Mouse (Mus musculus) G1E (cell line): ENCODE measurements around the gene Crtap.
"Not testable (repeated sequence)": the region's sequence is repeated elsewhere in the genome, so short reads cannot be mapped to it uniquely, and the experiment has no call there.

Source experiments
- CTCF ChIP-seq: IDR thresholded peaks from 2 replicates; pipeline ENCODE4 v1.5.1; 2012; ENCODE audit warnings: low read depth, low read length, inconsistent platforms, mixed read lengths
- GATA1 ChIP-seq: IDR thresholded peaks from 2 replicates; pipeline ENCODE4 v1.6.1; 2012; ENCODE audit warnings: borderline replicate concordance, low read length, inconsistent platforms, mixed read lengths
- POLR2AphosphoS5 ChIP-seq: IDR thresholded peaks from 2 replicates; pipeline ENCODE4 v1.6.1; 2012; ENCODE audit warnings: low read depth, low read length, inconsistent platforms; ENCODE audit not compliant: insufficient replicate concordance
- TAL1 ChIP-seq: conservative IDR thresholded peaks from 2 replicates; pipeline ENCODE4 v1.6.1; 2012; ENCODE audit warnings: low read depth, low read length, inconsistent platforms, mixed read lengths

DNA sequence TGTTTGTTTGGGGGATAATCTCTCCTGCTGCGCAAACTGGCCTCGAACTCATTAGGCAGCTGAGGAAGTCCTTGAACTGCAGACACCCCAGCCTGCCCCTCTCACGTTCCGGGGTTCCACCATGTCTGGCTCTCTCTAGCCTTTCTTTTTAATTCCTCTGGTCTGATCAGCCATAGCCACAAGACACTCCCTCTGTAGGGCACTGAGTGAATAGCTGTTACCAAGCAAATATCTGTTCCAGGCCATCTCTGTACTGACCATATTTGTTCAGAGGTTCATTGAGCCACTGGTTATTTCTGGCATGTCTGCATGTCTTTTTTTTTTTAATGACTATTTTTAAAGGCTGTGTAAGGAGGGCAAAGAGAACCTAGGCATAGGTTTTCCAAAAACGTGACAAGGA, 21.1 kb downstream of the Crtap start:
- TF ChIP-seq CTCF, GATA1, POLR2AphosphoS5, TAL1: not testable (repeated sequence)
